Comparison of ENCODE assay signal across 35 mouse cellular contexts in the genomic region with DNA sequence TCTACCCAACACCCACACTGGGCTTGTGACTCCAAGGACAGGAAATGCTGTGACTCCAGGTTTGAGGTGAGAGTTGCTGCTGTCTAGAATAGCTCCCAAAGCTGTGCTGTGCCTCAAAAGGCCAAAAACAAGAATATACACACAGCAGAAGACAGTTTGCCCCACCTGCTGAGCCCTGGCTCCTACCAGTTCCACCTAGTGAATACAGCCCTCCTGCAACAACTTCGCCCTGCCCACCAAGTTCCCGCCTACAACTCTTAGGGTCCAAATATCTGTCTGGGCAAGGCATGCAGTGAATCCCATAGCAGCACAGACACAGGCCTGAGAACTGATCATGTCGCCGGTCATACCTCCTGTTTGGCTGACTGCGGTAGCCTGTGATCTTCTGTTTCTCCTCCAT. TPM values are rescaled to one million over a fixed set of nuclear protein-coding genes. Genes with fewer than 3 reads are reported as not detected.
A peak's percentile ranks its signal among the peaks of the same experiment; 100 is the strongest.
DNase-seq lines count a peak whose midpoint lies in the region; ATAC-seq lines count a peak whose summit lies in the region.
"Had no signal": no experiment of that assay in that cellular context is flagged by ENCODE, and none has a peak within 500 bp of the region (broad histone marks: within the 10 kb centered on the region; RNA-seq: fewer than 3 reads in every experiment).

No protein-coding gene starts in this region.

- DNase-seq in kidney, adult 11 months, result peak; percentile 26
- DNase-seq in kidney, adult 8-10 months, result peak; percentile 18 to 41
- peak; percentile 3 for DNase-seq in ZHBTc4 (ENCODE audit: low read depth, low spot score)
- DNase-seq in kidney, postnatal 36 days, result peak; percentile 31 to 43
- DNase-seq in gastrocnemius, adult 8-10 months (ENCODE audit: low spot score in 2 of 2), result no peak
- DNase-seq: adrenal gland, adult 2 months; adrenal gland, postnatal 14 days; B cell, adult 2 months; cerebellum, adult 11-12 months; cerebellum, adult 8-10 months; cerebellum, postnatal 10 days; cerebellum, postnatal 36 days; embryo, embryonic 11 days; gastrocnemius, postnatal 10 days; gastrocnemius, postnatal 36 days; heart, postnatal 10 days; heart, postnatal 36 days had no signal

- ATAC-seq in kidney, embryonic 15.5 days (replicated peaks; ENCODE audit: low FRiP score), result no peak
- no peak for ATAC-seq in kidney, embryonic 16.5 days (ENCODE audit: low FRiP score, low TSS enrichment)
- ATAC-seq: forebrain, embryonic 15.5 days; hindbrain, embryonic 16.5 days; Patski had no signal

- H3K4me1 ChIP-seq in kidney, embryonic 15.5 days, result no peaks in the 10 kb centered on the region
- H3K4me1 ChIP-seq in kidney, embryonic 16.5 days (ENCODE audit: insufficient read depth, low read length), result no peaks in the 10 kb centered on the region
- H3K4me1 ChIP-seq: embryonic facial prominence, embryonic 10.5 days; embryonic facial prominence, embryonic 13.5 days; forebrain, embryonic 12.5 days; forebrain, embryonic 15.5 days; heart, embryonic 12.5 days; heart, embryonic 15.5 days; hindbrain, embryonic 10.5 days; hindbrain, embryonic 13.5 days had no signal

- 90% methylated on average over 5 of the region's 5 CpGs for WGBS in kidney, embryonic 15.5 days
- WGBS in kidney, embryonic 16.5 days, result 95% methylated on average over 5 of the region's 5 CpGs

- no peak overlapping the region for H3K4me2 ChIP-seq in kidney, embryonic 15.5 days
- no peak overlapping the region for H3K4me2 ChIP-seq in kidney, embryonic 16.5 days (replicated peaks; ENCODE audit: low read depth, low read length)
- H3K4me2 ChIP-seq: embryonic facial prominence, embryonic 13.5 days; forebrain, embryonic 12.5 days; forebrain, embryonic 15.5 days; heart, embryonic 12.5 days; heart, embryonic 15.5 days; hindbrain, embryonic 13.5 days had no signal

- no peak overlapping the region for H3K9ac ChIP-seq in kidney, embryonic 15.5 days
- H3K9ac ChIP-seq in kidney, embryonic 16.5 days (replicated peaks; ENCODE audit: low read length), result no peak overlapping the region
- H3K9ac ChIP-seq: embryonic facial prominence, embryonic 13.5 days; forebrain, embryonic 12.5 days; forebrain, embryonic 15.5 days; heart, embryonic 12.5 days; heart, embryonic 15.5 days; hindbrain, embryonic 13.5 days had no signal

- H3K4me3 ChIP-seq in kidney, embryonic 15.5 days (replicated peaks), result no peak overlapping the region
- H3K4me3 ChIP-seq in kidney, embryonic 16.5 days (ENCODE audit: low read length), result no peak overlapping the region
- H3K4me3 ChIP-seq: embryonic facial prominence, embryonic 10.5 days; embryonic facial prominence, embryonic 13.5 days; erythroblast, embryonic 14.5 days; forebrain, embryonic 12.5 days; forebrain, embryonic 15.5 days; heart, embryonic 12.5 days; heart, embryonic 15.5 days; hindbrain, embryonic 10.5 days; hindbrain, embryonic 13.5 days had no signal

- H3K27me3 ChIP-seq in kidney, embryonic 15.5 days, result no peaks in the 10 kb centered on the region
- H3K27me3 ChIP-seq in kidney, embryonic 16.5 days (ENCODE audit: insufficient read depth, low read length), result no peaks in the 10 kb centered on the region
- H3K27me3 ChIP-seq: CH12.LX; embryonic facial prominence, embryonic 13.5 days; forebrain, embryonic 12.5 days; forebrain, embryonic 15.5 days; heart, embryonic 12.5 days; heart, embryonic 15.5 days; hindbrain, embryonic 13.5 days had no signal

- 0 out of 2 replicates have a peak, but pooled peaks cover 3% of the 10 kb centered on the region for H3K9me3 ChIP-seq in kidney, embryonic 15.5 days (replicated peaks)
- H3K9me3 ChIP-seq in kidney, embryonic 16.5 days (ENCODE audit: low read length), result peaks cover 12% of the 10 kb centered on the region
- H3K9me3 ChIP-seq: forebrain, embryonic 15.5 days; G1E had no signal

- no peak overlapping the region for H3K27ac ChIP-seq in kidney, embryonic 15.5 days
- no peak overlapping the region for H3K27ac ChIP-seq in kidney, embryonic 16.5 days (ENCODE audit: low read length)
- H3K27ac ChIP-seq: embryonic facial prominence, embryonic 10.5 days; embryonic facial prominence, embryonic 13.5 days; forebrain, embryonic 12.5 days; forebrain, embryonic 15.5 days; heart, embryonic 15.5 days; hindbrain, embryonic 10.5 days; hindbrain, embryonic 13.5 days had no signal

- H3K36me3 ChIP-seq in kidney, embryonic 15.5 days, result no peaks in the 10 kb centered on the region
- H3K36me3 ChIP-seq in kidney, embryonic 16.5 days (ENCODE audit: insufficient read depth, low read length), result no peaks in the 10 kb centered on the region
- H3K36me3 ChIP-seq: embryonic facial prominence, embryonic 10.5 days; embryonic facial prominence, embryonic 13.5 days; forebrain, embryonic 12.5 days; forebrain, embryonic 15.5 days; G1E; heart, embryonic 12.5 days; heart, embryonic 15.5 days; hindbrain, embryonic 10.5 days; hindbrain, embryonic 13.5 days had no signal

RNA-seq across cellular contexts. Expression of gene Ces2h, which starts 16.5 kb away (rescaled TPM):
- not detected in 2 replicates for polyA plus RNA-seq in kidney, embryonic 15.5 days (2015; fragmentation: Nextera tagmentation; extraction: Ambion mirVana)
- polyA plus RNA-seq in kidney, embryonic 16.5 days (2015; fragmentation: Nextera tagmentation; extraction: Ambion mirVana), result not detected in 2 replicates
- not detected for total RNA-seq in gastrocnemius, adult 8-10 months (2022)
- total RNA-seq: CH12.LX; G1E; gastrocnemius, postnatal 10 days; gastrocnemius, postnatal 36 days; granulocyte monocyte progenitor cell, adult 5-6 weeks; heart, adult 8-10 months; heart, postnatal 10 days; heart, postnatal 36 days had no signal
- polyA plus RNA-seq: adrenal gland, adult 2 months; cortical plate, adult 2 months; embryonic facial prominence, embryonic 10.5 days; embryonic facial prominence, embryonic 13.5 days; erythroblast, embryonic 14.5 days; forebrain, embryonic 12.5 days; forebrain, embryonic 15.5 days; G1E; heart, embryonic 12.5 days; heart, embryonic 15.5 days; hindbrain, embryonic 10.5 days; hindbrain, embryonic 13.5 days; hindbrain, embryonic 16.5 days; Patski had no signal

RNA-seq across cellular contexts. Expression of gene Ces2g, which starts 22.6 kb away (rescaled TPM):
- 0.44 and 0.77 TPM in 2 replicates for polyA plus RNA-seq in kidney, embryonic 15.5 days (2015; fragmentation: Nextera tagmentation; extraction: Ambion mirVana)
- polyA plus RNA-seq in kidney, embryonic 16.5 days (2015; fragmentation: Nextera tagmentation; extraction: Ambion mirVana), result 0.42 and 0.61 TPM in 2 replicates
- under 1 TPM; 0.31 to 0.51 (median 0.36) TPM for total RNA-seq in gastrocnemius, adult 8-10 months (2022)
- polyA plus RNA-seq: embryonic facial prominence, embryonic 10.5 days; forebrain, embryonic 12.5 days; forebrain, embryonic 15.5 days; hindbrain, embryonic 10.5 days; hindbrain, embryonic 13.5 days; Patski had no signal

RNA-seq across cellular contexts. Expression of gene Ces2f, which starts 37.0 kb away (rescaled TPM):
- 0.05 TPM in 1 of 2 replicates, not detected in the other for polyA plus RNA-seq in kidney, embryonic 15.5 days (2015; fragmentation: Nextera tagmentation; extraction: Ambion mirVana)
- polyA plus RNA-seq in kidney, embryonic 16.5 days (2015; fragmentation: Nextera tagmentation; extraction: Ambion mirVana), result not detected in 2 replicates
- not detected for total RNA-seq in gastrocnemius, adult 8-10 months (2022)
- total RNA-seq: adrenal gland, adult 2 months; adrenal gland, postnatal 14 days; gastrocnemius, postnatal 10 days; granulocyte monocyte progenitor cell, adult 5-6 weeks; heart, adult 8-10 months; heart, postnatal 10 days; heart, postnatal 36 days had no signal
- polyA plus RNA-seq: adrenal gland, adult 2 months; cortical plate, adult 2 months; embryonic facial prominence, embryonic 10.5 days; embryonic facial prominence, embryonic 13.5 days; erythroblast, embryonic 14.5 days; forebrain, embryonic 12.5 days; forebrain, embryonic 15.5 days; G1E; heart, embryonic 12.5 days; heart, embryonic 15.5 days; hindbrain, embryonic 10.5 days; hindbrain, embryonic 13.5 days; hindbrain, embryonic 16.5 days; Patski had no signal

RNA-seq across cellular contexts. Expression of gene Ces2e, which starts 58.1 kb away (rescaled TPM):
- 0.78 and 1.6 TPM in 2 replicates for polyA plus RNA-seq in kidney, embryonic 15.5 days (2015; fragmentation: Nextera tagmentation; extraction: Ambion mirVana)
- 1.6 and 1.8 TPM in 2 replicates for polyA plus RNA-seq in kidney, embryonic 16.5 days (2015; fragmentation: Nextera tagmentation; extraction: Ambion mirVana)
- total RNA-seq in gastrocnemius, adult 8-10 months (2022), result not detected
- total RNA-seq: gastrocnemius, postnatal 10 days; gastrocnemius, postnatal 36 days; granulocyte monocyte progenitor cell, adult 5-6 weeks had no signal
- polyA plus RNA-seq: embryonic facial prominence, embryonic 10.5 days; erythroblast, embryonic 14.5 days; forebrain, embryonic 12.5 days; forebrain, embryonic 15.5 days; G1E; heart, embryonic 12.5 days; hindbrain, embryonic 10.5 days; hindbrain, embryonic 13.5 days; hindbrain, embryonic 16.5 days; Patski had no signal

Comparison
In these comparisons a context has a peak if more than half of its experiments do, and no peak if none do; other contexts are left out.
1. DNase-seq: peak in kidney, adult 11 months (single experiment), kidney, adult 8-10 months (2 of 2), ZHBTc4 (single experiment) and kidney, postnatal 36 days (2 of 2); none in gastrocnemius, adult 8-10 months (0 of 2).